Comparison of ENCODE assay signal across 10 mouse cellular contexts in the genomic region with DNA sequence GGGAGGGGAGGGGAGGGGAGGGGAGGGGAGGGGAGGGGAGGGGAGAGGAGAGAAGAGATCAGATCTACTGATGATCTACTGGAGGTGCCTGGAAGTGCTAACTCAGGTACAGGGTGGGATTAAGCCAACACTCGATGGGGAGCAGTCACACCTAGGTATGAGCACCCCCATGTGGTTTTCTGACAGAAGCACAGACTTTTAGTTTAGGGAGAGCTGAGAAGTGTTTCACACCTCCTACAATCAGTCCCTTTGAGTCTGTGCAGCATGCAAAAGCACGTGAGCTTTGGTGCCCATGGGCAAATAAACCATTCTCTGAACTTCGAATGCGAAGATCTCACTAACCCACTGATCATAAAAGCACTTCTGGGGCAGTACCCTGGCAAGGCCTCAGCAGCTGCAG. TPM values are rescaled to one million over a fixed set of nuclear protein-coding genes. Genes with fewer than 3 reads are reported as not detected.
DNase-seq lines count a peak whose midpoint lies in the region; ATAC-seq and TF ChIP-seq lines count a peak whose summit lies in the region.
"Had no signal": no experiment of that assay in that cellular context is flagged by ENCODE, and none has a peak within 500 bp of the region (broad histone marks: within the 10 kb centered on the region; RNA-seq: fewer than 3 reads in every experiment).

No protein-coding gene starts in this region.

- peaks cover 22% of the 10 kb centered on the region for H3K4me1 ChIP-seq in kidney, embryonic 16.5 days (ENCODE audit: insufficient read depth, low read length)
- peaks cover 5% of the 10 kb centered on the region; the same call in 1 of the 2 replicates for H3K4me1 ChIP-seq in thymus, adult 2 months (replicated peaks; ENCODE audit: control insufficient read depth, insufficient read depth, low read length)
- H3K4me1 ChIP-seq in cortical plate, adult 2 months (ENCODE audit: control insufficient read depth, insufficient read depth, low read length): peaks cover 2% of the 10 kb centered on the region; the same call in 1 of the 2 replicates

- H3K4me2 ChIP-seq in kidney, embryonic 16.5 days (replicated peaks; ENCODE audit: low read depth, low read length): no peak overlapping the region

- H3K9me3 ChIP-seq in kidney, embryonic 16.5 days (ENCODE audit: low read length): no peaks in the 10 kb centered on the region
- H3K9me3 ChIP-seq: heart, embryonic 12.5 days had no signal

- no peak overlapping the region for H3K4me3 ChIP-seq in kidney, embryonic 16.5 days (ENCODE audit: low read length)
- H3K4me3 ChIP-seq in thymus, adult 2 months (ENCODE audit: control insufficient read depth, insufficient read depth, low read length): no peak overlapping the region
- no peak overlapping the region for H3K4me3 ChIP-seq in cortical plate, adult 2 months (ENCODE audit: insufficient read depth, low read length)
- H3K4me3 ChIP-seq: heart, embryonic 12.5 days had no signal

- peak; percentile 34 for DNase-seq in kidney, adult 11 months
- DNase-seq in thymus, adult 2 months: peak; percentile 53
- no peak for DNase-seq in thymus, adult 18-20 months
- DNase-seq in thymus, postnatal 4 days: peak; percentile 42
- DNase-seq in embryo, embryonic 10 days (ENCODE audit: low spot score): no peak
- DNase-seq: adrenal gland, adult 8-10 months had no signal

- no peaks in the 10 kb centered on the region for H3K27me3 ChIP-seq in kidney, embryonic 16.5 days (ENCODE audit: insufficient read depth, low read length)
- no peaks in the 10 kb centered on the region for H3K27me3 ChIP-seq in thymus, adult 2 months (ENCODE audit: control insufficient read depth, insufficient read depth, low read length)
- H3K27me3 ChIP-seq: heart, embryonic 12.5 days had no signal

- H3K36me3 ChIP-seq in kidney, embryonic 16.5 days (ENCODE audit: insufficient read depth, low read length): peaks cover 23% of the 10 kb centered on the region
- no peaks in the 10 kb centered on the region for H3K36me3 ChIP-seq in thymus, adult 2 months (ENCODE audit: control insufficient read depth, insufficient read depth, low read length)

- no peak overlapping the region for H3K27ac ChIP-seq in kidney, embryonic 16.5 days (ENCODE audit: low read length)
- no peak overlapping the region for H3K27ac ChIP-seq in thymus, adult 2 months (ENCODE audit: control insufficient read depth, insufficient read depth, low read length)
- H3K27ac ChIP-seq in cortical plate, adult 2 months (ENCODE audit: insufficient read depth, low read length): no peak overlapping the region

- no peak for TF ChIP-seq POLR2A in thymus, adult 2 months (IDR thresholded peaks at IDR 0.05; ENCODE audit: control insufficient read depth, extremely low read depth, insufficient read depth, low read length, poor library complexity)
- no peak for TF ChIP-seq POLR2A in cortical plate, adult 2 months (IDR thresholded peaks at IDR 0.05; ENCODE audit: extremely low read depth, insufficient read depth, low read length)

- no peak for TF ChIP-seq CTCF in thymus, adult 2 months (IDR thresholded peaks at IDR 0.05; ENCODE audit: borderline replicate concordance, control insufficient read depth, extremely low read depth, insufficient read depth, low read length, poor library complexity)
- peak; percentile 53 for TF ChIP-seq CTCF in cortical plate, adult 2 months (IDR thresholded peaks at IDR 0.05; ENCODE audit: extremely low read depth, insufficient read depth, low read length)

- H3K9ac ChIP-seq in kidney, embryonic 16.5 days (replicated peaks; ENCODE audit: low read length): no peak overlapping the region

- ATAC-seq in kidney, embryonic 16.5 days (ENCODE audit: low FRiP score, low TSS enrichment): no peak
- ATAC-seq in monocyte, adult 5-6 weeks (replicated peaks; ENCODE audit: insufficient number of reproducible peaks, low FRiP score, low TSS enrichment, poor library complexity, severe bottlenecking): no peak

- 59% methylated on average over 4 of the region's 4 CpGs for WGBS in kidney, embryonic 16.5 days
- 39% methylated on average over 4 of the region's 4 CpGs for WGBS in thymus, adult 2 months

RNA-seq across cellular contexts. Expression of gene Zfp768, which starts 3.1 kb away (rescaled TPM):
- polyA plus RNA-seq in kidney, embryonic 16.5 days (2015; fragmentation: Nextera tagmentation; extraction: Ambion mirVana): 25.4 and 25.5 TPM in 2 replicates
- polyA plus RNA-seq in thymus, adult 2 months (2012; rRNA removed): 8.6 and 11.1 TPM in 2 replicates
- polyA plus RNA-seq in cortical plate, adult 2 months (2012; rRNA removed): 14.2 and 14.6 TPM in 2 replicates
- 1.8 to 3.4 TPM (median 2.9 TPM) in 3 replicates for total RNA-seq in monocyte, adult 5-6 weeks (2017)

RNA-seq across cellular contexts. Expression of gene Zfp747, which starts 33.5 kb away (rescaled TPM):
- 10.6 and 11.3 TPM in 2 replicates for polyA plus RNA-seq in kidney, embryonic 16.5 days (2015; fragmentation: Nextera tagmentation; extraction: Ambion mirVana)
- polyA plus RNA-seq in thymus, adult 2 months (2012; rRNA removed): 14.4 and 15.2 TPM in 2 replicates
- 5.2 and 5.5 TPM in 2 replicates for polyA plus RNA-seq in cortical plate, adult 2 months (2012; rRNA removed)
- total RNA-seq in monocyte, adult 5-6 weeks (2017): 5.8 to 16.3 TPM (median 10.1 TPM) in 3 replicates

RNA-seq across cellular contexts. Expression of gene 9130019O22Rik, which starts 44.6 kb away (rescaled TPM):
- polyA plus RNA-seq in kidney, embryonic 16.5 days (2015; fragmentation: Nextera tagmentation; extraction: Ambion mirVana): 6.8 and 7.0 TPM in 2 replicates
- 5.9 and 6.4 TPM in 2 replicates for polyA plus RNA-seq in thymus, adult 2 months (2012; rRNA removed)
- 2.7 TPM in 2 replicates for polyA plus RNA-seq in cortical plate, adult 2 months (2012; rRNA removed)
- total RNA-seq in monocyte, adult 5-6 weeks (2017): 0.95 to 4.5 TPM (median 2.6 TPM) in 3 replicates

RNA-seq across cellular contexts. Expression of gene Itgal, which starts 46.3 kb away (rescaled TPM):
- polyA plus RNA-seq in kidney, embryonic 16.5 days (2015; fragmentation: Nextera tagmentation; extraction: Ambion mirVana): 1.0 and 1.4 TPM in 2 replicates
- polyA plus RNA-seq in thymus, adult 2 months (2012; rRNA removed): 353 and 356 TPM in 2 replicates
- polyA plus RNA-seq in cortical plate, adult 2 months (2012; rRNA removed): 1.1 and 1.3 TPM in 2 replicates
- 218 to 515 TPM (median 322 TPM) in 3 replicates for total RNA-seq in monocyte, adult 5-6 weeks (2017)

RNA-seq across cellular contexts. Expression of gene E430018J23Rik, which starts 51.1 kb away (rescaled TPM):
- 8.3 and 8.8 TPM in 2 replicates for polyA plus RNA-seq in kidney, embryonic 16.5 days (2015; fragmentation: Nextera tagmentation; extraction: Ambion mirVana)
- 8.4 and 10.2 TPM in 2 replicates for polyA plus RNA-seq in thymus, adult 2 months (2012; rRNA removed)
- 5.4 and 8.3 TPM in 2 replicates for polyA plus RNA-seq in cortical plate, adult 2 months (2012; rRNA removed)
- 2.1 to 2.3 TPM (median 2.2 TPM) in 3 replicates for total RNA-seq in monocyte, adult 5-6 weeks (2017)

Comparison
In these comparisons a context has a peak if more than half of its experiments do, and no peak if none do; other contexts are left out.
1. DNase-seq: peak in kidney, adult 11 months (single experiment), thymus, adult 2 months (single experiment) and thymus, postnatal 4 days (single experiment); none in thymus, adult 18-20 months (0 of 2) and embryo, embryonic 10 days (single experiment).